Mouse (Mus musculus): ENCODE measurements around the gene Ppp3r1. TPM values are rescaled to one million over a fixed set of nuclear protein-coding genes. Genes with fewer than 3 reads are reported as not detected.
"Not testable (repeated sequence)": the region's sequence is repeated elsewhere in the genome, so short reads cannot be mapped to it uniquely, and the experiment has no call there.

Gene Ppp3r1
- polyA plus RNA-seq, 1 experiment from 2014 or later = 178 TPM

- peak within 1 kb of the TSS; percentile 91 for H3K4me3 ChIP-seq
- no peaks in the 10 kb centered on the region for H3K9me3 ChIP-seq
- peak within 1 kb of the TSS; percentile 82 for H3K27ac ChIP-seq
- H3K4me2 ChIP-seq = peak within 1 kb of the TSS; percentile 68
- peaks cover 20% of the 10 kb centered on the region for H3K4me1 ChIP-seq (replicated peaks)
- H3K36me3 ChIP-seq = peaks cover 22% of the 10 kb centered on the region
- no peaks in the 10 kb centered on the region for H3K27me3 ChIP-seq
- under 1% methylated on average over 65 of the region's 65 CpGs for WGBS
- ATAC-seq (ENCODE audit: low FRiP score) = peak; percentile 99
- peak within 1 kb of the TSS; percentile 85 for H3K9ac ChIP-seq
Measured at GRCm38 (mm10) chr11:17211258-17212140, 52.4 kb downstream of the Ppp3r1 start, which contains the start of gene Pno1. Gene Pno1 (minus strand): TSS chr11:17211568.

- under 1% methylated on average over 10 of the region's 10 CpGs for WGBS
- Histone ChIP-seq H3K4me3 (peak overlapping the region; percentile 91), H3K27me3 (no peaks in the 10 kb centered on the region), H3K27ac (peak overlapping the region; percentile 82), H3K9ac (peak overlapping the region; percentile 85), H3K4me2 (peak overlapping the region; percentile 67), H3K36me3 (peaks cover 17% of the 10 kb centered on the region), H3K4me1 (replicated peaks) (peaks cover 20% of the 10 kb centered on the region), H3K9me3 (no peaks in the 10 kb centered on the region)
- ATAC-seq (ENCODE audit: low FRiP score) = no peak
Measured at GRCm38 (mm10) chr11:17212141-17212495, 53.1 kb downstream of the Ppp3r1 start.

GRCm38 (mm10) chr11:17212903-17213509, 53.9 kb downstream of the Ppp3r1 start:
- Histone ChIP-seq H3K4me1 (replicated peaks) (peaks cover 20% of the 10 kb centered on the region), H3K27ac (no peak overlapping the region), H3K27me3 (no peaks in the 10 kb centered on the region), H3K36me3 (peaks cover 12% of the 10 kb centered on the region), H3K4me2 (peak overlapping the region; percentile 67), H3K4me3 (peak overlapping the region; percentile 91; the same call in 1 of the 2 replicates), H3K9me3 (no peaks in the 10 kb centered on the region), H3K9ac (peak overlapping the region; percentile 36; the same call in 1 of the 2 replicates)
- WGBS = 86% methylated on average over 5 of the region's 5 CpGs
- ATAC-seq (ENCODE audit: low FRiP score) = no peak

- WGBS = 91% methylated on average over 3 of the region's 3 CpGs
- Histone ChIP-seq H3K27me3 (no peaks in the 10 kb centered on the region), H3K4me1 (replicated peaks) (peaks cover 16% of the 10 kb centered on the region), H3K27ac (no peak overlapping the region), H3K9me3 (no peaks in the 10 kb centered on the region), H3K9ac (no peak overlapping the region), H3K4me3 (no peak overlapping the region), H3K36me3 (no peaks in the 10 kb centered on the region; the same call in 1 of the 2 replicates), H3K4me2 (no peak overlapping the region)
- no peak for ATAC-seq (ENCODE audit: low FRiP score)
Measured at GRCm38 (mm10) chr11:17215475-17215874, 56.4 kb downstream of the Ppp3r1 start.

GRCm38 (mm10) chr11:17221126-17221525, 62.1 kb downstream of the Ppp3r1 start:
- Histone ChIP-seq H3K4me3 (no peak overlapping the region), H3K4me2 (no peak overlapping the region), H3K27me3 (no peaks in the 10 kb centered on the region), H3K9ac (no peak overlapping the region), H3K27ac (no peak overlapping the region), H3K4me1 (replicated peaks) (no peaks in the 10 kb centered on the region), H3K9me3 (no peaks in the 10 kb centered on the region), H3K36me3 (peaks cover 31% of the 10 kb centered on the region)
- WGBS = 94% methylated on average over 8 of the region's 8 CpGs
- ATAC-seq (ENCODE audit: low FRiP score) = no peak

- Histone ChIP-seq H3K27me3 (no peaks in the 10 kb centered on the region), H3K27ac (no peak overlapping the region), H3K36me3 (peaks cover 44% of the 10 kb centered on the region), H3K4me2 (no peak overlapping the region), H3K9ac (no peak overlapping the region), H3K9me3 (no peaks in the 10 kb centered on the region), H3K4me3 (no peak overlapping the region), H3K4me1 (replicated peaks) (no peaks in the 10 kb centered on the region)
- no peak for ATAC-seq (ENCODE audit: low FRiP score)
- 86% methylated on average over 5 of the region's 5 CpGs for WGBS
Measured at GRCm38 (mm10) chr11:17232792-17233191, 73.7 kb downstream of the Ppp3r1 start.

GRCm38 (mm10) chr11:17236449-17237037, 77.5 kb downstream of the Ppp3r1 start:
- 87% methylated on average over 5 of the region's 5 CpGs for WGBS
- Histone ChIP-seq H3K27ac (no peak overlapping the region), H3K9me3 (no peaks in the 10 kb centered on the region), H3K27me3 (no peaks in the 10 kb centered on the region), H3K9ac (no peak overlapping the region), H3K4me2 (no peak overlapping the region), H3K4me1 (replicated peaks) (no peaks in the 10 kb centered on the region), H3K4me3 (no peak overlapping the region), H3K36me3 (peaks cover 30% of the 10 kb centered on the region)
- ATAC-seq (ENCODE audit: low FRiP score) = no peak

- not testable (repeated sequence) for ATAC-seq (ENCODE audit: low FRiP score)
- WGBS = 93% methylated on average over 5 of the region's 5 CpGs
Measured at GRCm38 (mm10) chr11:17238598-17238997, 79.5 kb downstream of the Ppp3r1 start.

GRCm38 (mm10) chr11:17248715-17249114, 89.7 kb downstream of the Ppp3r1 start:
- Histone ChIP-seq H3K27me3 (no peaks in the 10 kb centered on the region), H3K4me1 (replicated peaks) (no peaks in the 10 kb centered on the region), H3K27ac (no peak overlapping the region), H3K36me3 (no peaks in the 10 kb centered on the region), H3K9ac (no peak overlapping the region), H3K4me2 (no peak overlapping the region), H3K9me3 (no peaks in the 10 kb centered on the region), H3K4me3 (no peak overlapping the region)
- ATAC-seq (ENCODE audit: low FRiP score) = no peak

More at GRCm38 (mm10) chr11:17238598-17238997, 79.5 kb downstream of the Ppp3r1 start:
- H3K4me2 ChIP-seq; H3K4me1 ChIP-seq (replicated peaks); H3K27me3 ChIP-seq; H3K9ac ChIP-seq; H3K4me3 ChIP-seq; H3K9me3 ChIP-seq; H3K27ac ChIP-seq: not testable (repeated sequence)
- peaks cover 20% of the 10 kb centered on the region for H3K36me3 ChIP-seq

Other genes starting within 250 kb of the Ppp3r1 start
- 0.61 and 0.66 TPM in 2 replicates for gene Fbxo48, start 207.9 kb upstream of the Ppp3r1 start, polyA plus RNA-seq (2015; fragmentation: Nextera tagmentation; extraction: Ambion mirVana)
- 99.1 and 99.3 TPM in 2 replicates for gene Cnrip1, start 107.7 kb upstream of the Ppp3r1 start, polyA plus RNA-seq (2015; fragmentation: Nextera tagmentation; extraction: Ambion mirVana)
- gene Plek, start 106.9 kb upstream of the Ppp3r1 start, polyA plus RNA-seq (2015; fragmentation: Nextera tagmentation; extraction: Ambion mirVana) = 4.0 and 4.6 TPM in 2 replicates
- 20.6 and 22.4 TPM in 2 replicates for gene Wdr92, start 22.8 kb downstream of the Ppp3r1 start, polyA plus RNA-seq (2015; fragmentation: Nextera tagmentation; extraction: Ambion mirVana)
- 50.3 and 51.0 TPM in 2 replicates for gene Pno1, start 52.3 kb downstream of the Ppp3r1 start, polyA plus RNA-seq (2015; fragmentation: Nextera tagmentation; extraction: Ambion mirVana)
- 129 and 131 TPM in 2 replicates for gene C1d, start 98.3 kb downstream of the Ppp3r1 start, polyA plus RNA-seq (2015; fragmentation: Nextera tagmentation; extraction: Ambion mirVana)

All from hindbrain, embryonic 13.5 days (tissue).